Mouse (Mus musculus): Measurements from ENCODE around the gene Tmem63b. TPM values are rescaled to one million over a fixed set of nuclear protein-coding genes. Genes with fewer than 3 reads are reported as not detected.

The Tmem63b gene
- 24.9 to 36.0 TPM (median 29.8 TPM) in 4 replicates for total RNA-seq (2023)

GRCm38 (mm10) chr17:45686716-45687115 is at the start of gene Tmem63b:
Tmem63b (minus strand) TSS chr17:45686905.

GRCm38 (mm10) chr17:45733735-45734301 is 47.1 kb upstream of the Tmem63b start, which contains the start of gene 1600014C23Rik:
1600014C23Rik (minus strand) TSS chr17:45733844.

DNA sequence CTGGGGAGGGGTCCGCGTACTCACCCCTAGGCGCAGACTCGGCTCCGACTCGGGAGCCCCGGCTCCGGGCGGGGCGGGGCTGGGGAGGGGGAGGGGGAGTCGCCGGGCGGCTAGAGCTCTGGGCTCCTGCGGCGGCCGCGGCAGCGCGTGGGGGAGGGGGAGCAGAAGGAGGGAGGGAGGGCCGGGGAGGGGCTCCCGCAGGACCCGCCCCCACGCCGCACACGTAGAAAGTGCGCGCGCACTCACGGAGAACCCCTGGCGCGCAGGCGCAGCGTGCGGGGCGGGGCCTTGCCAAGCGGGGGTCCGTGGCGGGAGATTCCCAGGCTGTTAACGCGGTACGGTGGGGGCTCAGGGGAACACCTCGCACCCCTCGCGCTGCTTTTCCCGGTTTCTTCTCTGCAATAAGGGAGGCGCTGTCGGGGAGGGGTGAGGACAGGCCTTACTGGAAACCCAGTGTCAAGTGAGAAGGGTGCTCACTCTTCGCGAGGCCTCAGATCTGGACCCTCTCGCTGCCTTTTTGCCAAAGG is 549 bp downstream of the Tmem63b start, which contains the start of gene Mrpl14:
Mrpl14 (plus strand) TSS at position 230 of the 527 bp plus-strand sequence.

GRCm38 (mm10) chr17:45659225-45659624 is 27.5 kb downstream of the Tmem63b start, which contains the start of gene Capn11:
Capn11 (minus strand) TSS chr17:45659325.

Other genes starting within 250 kb of the Tmem63b start
- gene Spats1, start 211.5 kb downstream of the Tmem63b start, total RNA-seq (2023), result not detected in 4 replicates
- gene Aars2, start 180.1 kb downstream of the Tmem63b start, total RNA-seq (2023), result 16.4 to 24.4 TPM (median 20.2 TPM) in 4 replicates
- not detected in 4 replicates for gene Tcte1, start 163.5 kb downstream of the Tmem63b start, total RNA-seq (2023)
- 0.48 to 0.82 TPM (median 0.65 TPM) in 4 replicates for gene Tmem151b, start 137.2 kb downstream of the Tmem63b start, total RNA-seq (2023)
- 164 to 171 TPM (median 167 TPM) in 4 replicates for gene Nfkbie, start 131.2 kb downstream of the Tmem63b start, total RNA-seq (2023)
- 57.9 to 79.1 TPM (median 60.5 TPM) in 4 replicates for gene Slc35b2, start 123.0 kb downstream of the Tmem63b start, total RNA-seq (2023)
- 1,053 to 1,253 TPM (median 1,109 TPM) in 4 replicates for gene Hsp90ab1, start 113.6 kb downstream of the Tmem63b start, total RNA-seq (2023)
- gene Slc29a1, start 87.3 kb downstream of the Tmem63b start, total RNA-seq (2023), result 17.7 to 23.0 TPM (median 19.6 TPM) in 4 replicates
- not detected in 4 replicates for gene Mymx, start 84.8 kb downstream of the Tmem63b start, total RNA-seq (2023)
- gene Capn11, start 27.6 kb downstream of the Tmem63b start, total RNA-seq (2023), result 0.89 TPM in 1 of 4 replicates, not detected in the others
- 21.1 to 26.4 TPM (median 24.9 TPM) in 4 replicates for gene Mrpl14, start 583 bp downstream of the Tmem63b start, total RNA-seq (2023)
- gene 1600014C23Rik, start 46.9 kb upstream of the Tmem63b start, total RNA-seq (2023), result not detected in 4 replicates

All from B cell, adult 62 days (primary cell).